Mouse (Mus musculus) fat pad, adult 2 months (tissue): ENCODE measurements around the gene Chd2.

ENCODE experiments used
- DNase-seq: peaks from one replicate; pipeline ENCODE4 v3.0.0-alpha.2; 2011; ENCODE audit warnings: low read depth, low spot score; ENCODE audit errors: extremely low read depth

The Chd2 gene

GRCm38 (mm10) chr7:73564131-73564530 is 22.5 kb upstream of the Chd2 start:
- no peak for DNase-seq

- DNase-seq, result no peak
These were observed 19.9 kb upstream of the Chd2 start for GRCm38 (mm10) chr7:73561492-73562055.

GRCm38 (mm10) chr7:73560811-73561210 is 19.2 kb upstream of the Chd2 start:
- DNase-seq, result no peak

GRCm38 (mm10) chr7:73559853-73560190 is 18.2 kb upstream of the Chd2 start:
- DNase-seq, result no peak

- DNase-seq, result no peak
These were observed 17.7 kb upstream of the Chd2 start for GRCm38 (mm10) chr7:73559170-73559852.

- DNase-seq, result peak; percentile 100
These were observed 16.9 kb upstream of the Chd2 start for GRCm38 (mm10) chr7:73558293-73559169.

- no peak for DNase-seq
These were observed 16.1 kb upstream of the Chd2 start for GRCm38 (mm10) chr7:73557671-73558265.

- no peak for DNase-seq
These were observed 15.3 kb upstream of the Chd2 start for GRCm38 (mm10) chr7:73556688-73557667.

GRCm38 (mm10) chr7:73555918-73556580 is 14.4 kb upstream of the Chd2 start:
- no peak for DNase-seq

GRCm38 (mm10) chr7:73554849-73555248 is 13.2 kb upstream of the Chd2 start:
- no peak for DNase-seq

- no peak for DNase-seq
These were observed 11.5 kb upstream of the Chd2 start for GRCm38 (mm10) chr7:73553160-73553559.

GRCm38 (mm10) chr7:73552054-73552750 is 10.6 kb upstream of the Chd2 start:
- no peak for DNase-seq

- no peak for DNase-seq
These were observed 9.7 kb upstream of the Chd2 start for GRCm38 (mm10) chr7:73551370-73551769.

- DNase-seq, result no peak
These were observed 6.4 kb upstream of the Chd2 start for GRCm38 (mm10) chr7:73548051-73548450.

GRCm38 (mm10) chr7:73546561-73547510 is 5.2 kb upstream of the Chd2 start:
- DNase-seq, result no peak

GRCm38 (mm10) chr7:73545004-73545403 is 3.4 kb upstream of the Chd2 start:
- DNase-seq, result no peak

- no peak for DNase-seq
These were observed 662 bp upstream of the Chd2 start for GRCm38 (mm10) chr7:73542131-73542853.

GRCm38 (mm10) chr7:73541079-73541390 is 595 bp downstream of the Chd2 start:
- DNase-seq, result no peak
